Mouse (Mus musculus) layer of hippocampus, postnatal 25 days (tissue): ENCODE measurements around the gene Chd4. TPM values are rescaled to one million over a fixed set of nuclear protein-coding genes. Genes with fewer than 3 reads are reported as not detected.

ENCODE experiments used
- DNase-seq, 2 experiments: peaks; one replicate each; pipeline ENCODE4 v3.0.0; 2022; ENCODE audit warnings: mixed read lengths in 2 of 2, low spot score in 1 of 2; ENCODE audit errors: extremely low spot score in 1 of 2
- microRNA-seq, 2 experiments: library from miRNA; unstranded; fragments of <30 nt; microRNA quantifications; one replicate each; pipeline ENCODE4 v1.2.0; 2021
- total RNA-seq, 2 experiments: library from RNA; stranded (reverse); gene quantifications; 2 replicates each; pipeline ENCODE4 v1.2.3; 2021

Chd4 gene
- total RNA-seq, 2 experiments from 2014 or later: 153 to 194 TPM

GRCm38 (mm10) chr6:125179601-125180000 is 83.8 kb downstream of the Chd4 start:
- DNase-seq: no peak

Small RNA genes within 50 kb of the gene (microRNA-seq; reads per million reads assigned to microRNA genes)
- gene Mir7045: 2.4 to 5.0 reads per million in 2 experiments

Other genes with a start within 250 kb of the Chd4 start
- 10 to 100 TPM; 18.5 to 30.1 TPM for gene P3h3, start 238.2 kb upstream of the Chd4 start, total RNA-seq
- gene Gpr162, start 232.0 kb upstream of the Chd4 start, total RNA-seq: 100 to 1,000 TPM; 184 to 196 TPM
- gene Cd4, start 207.8 kb upstream of the Chd4 start, total RNA-seq: under 1 TPM; 0.22 to 0.26 TPM
- 1 to 10 TPM; 2.4 to 2.6 TPM for gene Lag3, start 184.3 kb upstream of the Chd4 start, total RNA-seq
- 1,000 to 10,000 TPM; 1,178 to 1,233 TPM for gene Ptms, start 175.9 kb upstream of the Chd4 start, total RNA-seq
- 100 to 1,000 TPM; 670 to 704 TPM for gene Mlf2, start 164.6 kb upstream of the Chd4 start, total RNA-seq
- gene Cops7a, start 130.4 kb upstream of the Chd4 start, total RNA-seq: 100 to 1,000 TPM; 144 to 151 TPM
- 100 to 1,000 TPM; 139 to 188 TPM for gene Pianp, start 99.3 kb upstream of the Chd4 start, total RNA-seq
- gene Zfp384, start 86.8 kb upstream of the Chd4 start, total RNA-seq: 10 to 100 TPM; 42.4 to 49.6 TPM
- 10 to 100 TPM; 61.4 to 61.5 TPM for gene Ing4, start 56.2 kb upstream of the Chd4 start, total RNA-seq
- gene Acrbp, start 46.3 kb upstream of the Chd4 start, total RNA-seq: 10 to 100 TPM in 1 of 2 experiments, 1 to 10 TPM in 1; 8.2 to 12.4 TPM
- gene Lpar5, start 28.1 kb upstream of the Chd4 start, total RNA-seq: under 1 TPM; 0.35 to 0.96 TPM
- 10 to 100 TPM; 29.5 TPM for gene Nop2, start 35.9 kb downstream of the Chd4 start, total RNA-seq
- 10 to 100 TPM; 63.4 to 77.7 TPM for gene Iffo1, start 49.3 kb downstream of the Chd4 start, total RNA-seq
- 1,000 to 10,000 TPM; 2,323 to 2,636 TPM for gene Gapdh, start 70.5 kb downstream of the Chd4 start, total RNA-seq
- 10 to 100 TPM; 24.1 to 27.6 TPM for gene Ncapd2, start 95.7 kb downstream of the Chd4 start, total RNA-seq
- 10 to 100 TPM; 64.4 to 66.0 TPM for gene Mrpl51, start 95.8 kb downstream of the Chd4 start, total RNA-seq
- gene Vamp1, start 119.6 kb downstream of the Chd4 start, total RNA-seq: 10 to 100 TPM; 71.1 to 71.4 TPM
- 1 to 10 TPM; 2.5 to 3.3 TPM for gene Tapbpl, start 135.9 kb downstream of the Chd4 start, total RNA-seq
- gene Cd27, start 141.0 kb downstream of the Chd4 start, total RNA-seq: not detected
- not detected for gene Tuba3a, start 190.1 kb downstream of the Chd4 start, total RNA-seq
- 10 to 100 TPM in 1 of 2 experiments, 1 to 10 TPM in 1; 8.7 to 10.2 TPM for gene Ltbr, start 217.9 kb downstream of the Chd4 start, total RNA-seq
- 1 to 10 TPM; 3.8 to 3.9 TPM for gene Scnn1a, start 224.7 kb downstream of the Chd4 start, total RNA-seq